Mouse (Mus musculus) C2C12 (cell line): ENCODE results near the gene Arid2. TPM values are rescaled to one million over a fixed set of nuclear protein-coding genes. Genes with fewer than 3 reads are reported as not detected.

Experiments
- H3K27me3 ChIP-seq: one replicate; pipeline ENCODE4 v1.6.1; 2011; ENCODE audit not compliant: control insufficient read depth, insufficient read depth, insufficient read length
- H3K36me3 ChIP-seq: one replicate; pipeline ENCODE4 v1.6.1; 2011; ENCODE audit not compliant: control insufficient read depth, insufficient read depth
- H3K4me3 ChIP-seq: one replicate; pipeline ENCODE4 v1.5.1; 2011; ENCODE audit warnings: mild to moderate bottlenecking, control low read depth; ENCODE audit not compliant: poor library complexity, insufficient read depth, severe bottlenecking
- H3K79me2 ChIP-seq: one replicate; pipeline ENCODE4 v1.6.1; 2011; ENCODE audit not compliant: control insufficient read depth, insufficient read depth
- H3K79me3 ChIP-seq: one replicate; pipeline ENCODE4 v1.6.1; 2011; ENCODE audit warnings: low read depth, control low read depth
- H3ac ChIP-seq: one replicate; pipeline ENCODE3; 2011; ENCODE audit warnings: low read depth; ENCODE audit not compliant: control insufficient read depth, insufficient read length
- CEBPB ChIP-seq: IDR thresholded peaks from one replicate; pipeline ENCODE4 v1.6.1; 2011; ENCODE audit warnings: low read depth, mild to moderate bottlenecking, control low read depth, moderate library complexity
- CTCF ChIP-seq: IDR thresholded peaks from one replicate; pipeline ENCODE4 v1.5.1; 2011; ENCODE audit not compliant: control insufficient read depth, insufficient read depth, insufficient read length
- FOSL1 ChIP-seq: IDR thresholded peaks from one replicate; pipeline ENCODE4 v1.8.0; 2011; ENCODE audit warnings: mild to moderate bottlenecking, low read length; ENCODE audit not compliant: poor library complexity, insufficient read depth, severe bottlenecking
- MAX ChIP-seq: IDR thresholded peaks from one replicate; pipeline ENCODE4 v1.6.1; 2011; ENCODE audit warnings: mild to moderate bottlenecking, control low read depth
- MYOD1 ChIP-seq: IDR thresholded peaks from one replicate; pipeline ENCODE4 v1.6.1; 2011; ENCODE audit warnings: low read depth; ENCODE audit not compliant: control insufficient read depth, insufficient read length
- MYOG ChIP-seq: IDR thresholded peaks from one replicate; pipeline ENCODE4 v1.6.1; 2011; ENCODE audit not compliant: control insufficient read depth, insufficient read length; ENCODE audit errors: extremely low read depth
- USF1 ChIP-seq: IDR thresholded peaks from one replicate; pipeline ENCODE4 v1.6.1; 2011; ENCODE audit warnings: low read depth, mild to moderate bottlenecking, control low read depth, moderate library complexity
- polyA plus RNA-seq: library from polyadenylated mRNA; unstranded; fragments of >200 nt; fragmentation: generic; extraction: Trizol; gene quantifications from one replicate; pipeline ENCODE4 v1.2.1, GENCODE M21; 2012; ENCODE audit warnings: missing spikeins

Arid2 gene
- polyA plus RNA-seq, 1 experiment = 10.6 TPM

DNA sequence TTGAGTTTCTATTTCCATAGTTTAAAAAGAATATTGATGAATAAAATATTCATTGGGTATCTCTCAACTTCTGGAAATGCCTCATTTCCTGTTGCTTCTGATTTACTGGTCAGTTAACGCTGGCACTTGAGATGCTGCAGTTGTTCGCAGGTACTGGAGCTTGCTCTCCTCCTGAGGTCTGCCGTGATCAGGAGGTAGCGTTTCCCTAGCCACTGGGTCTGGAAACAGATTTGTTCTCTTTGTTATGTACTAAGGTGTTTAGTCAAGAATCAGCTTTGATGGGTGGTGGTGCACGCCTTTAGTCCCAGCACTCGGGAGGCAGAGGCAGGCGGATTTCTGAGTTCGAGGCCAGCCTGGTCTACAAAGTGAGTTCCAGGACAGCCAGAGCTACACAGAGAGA, 54.8 kb downstream of the Arid2 start:
- TF ChIP-seq CEBPB (no peak), USF1 (no peak), MAX (no peak), FOSL1 (no peak), MYOD1 (no peak), CTCF (no peak), MYOG (no peak)
- Histone ChIP-seq H3K4me3 (no peak overlapping the region), H3K36me3 (no peaks in the 10 kb centered on the region), H3ac (no peak overlapping the region), H3K79me3 (peaks cover 74% of the 10 kb centered on the region), H3K27me3 (no peaks in the 10 kb centered on the region), H3K79me2 (peaks cover 100% of the 10 kb centered on the region)

DNA sequence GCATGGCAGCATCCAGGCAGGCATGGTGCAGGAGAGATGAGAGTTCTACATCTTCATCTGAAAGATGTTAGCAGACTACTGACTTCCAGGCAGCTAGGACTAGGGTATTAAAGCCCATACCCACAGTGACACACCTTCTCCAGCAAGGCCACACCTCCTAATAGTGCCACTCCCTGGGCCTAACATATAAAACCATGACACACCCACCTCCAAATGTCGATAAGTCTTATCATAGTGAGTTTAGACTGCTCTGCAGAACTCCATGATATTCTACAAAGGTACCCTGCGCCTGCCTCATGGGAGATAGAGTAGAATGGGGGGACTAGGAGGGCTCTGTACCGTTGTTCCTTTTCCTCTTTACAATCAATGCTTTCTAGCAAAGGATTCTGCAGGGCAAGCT, 55.6 kb downstream of the Arid2 start:
- Histone ChIP-seq H3K79me2 (peaks cover 100% of the 10 kb centered on the region), H3ac (no peak overlapping the region), H3K79me3 (peaks cover 73% of the 10 kb centered on the region), H3K4me3 (no peak overlapping the region), H3K27me3 (no peaks in the 10 kb centered on the region), H3K36me3 (no peaks in the 10 kb centered on the region)
- TF ChIP-seq CTCF (no peak), MAX (no peak), MYOG (no peak), MYOD1 (no peak), USF1 (no peak), CEBPB (no peak), FOSL1 (no peak)

DNA sequence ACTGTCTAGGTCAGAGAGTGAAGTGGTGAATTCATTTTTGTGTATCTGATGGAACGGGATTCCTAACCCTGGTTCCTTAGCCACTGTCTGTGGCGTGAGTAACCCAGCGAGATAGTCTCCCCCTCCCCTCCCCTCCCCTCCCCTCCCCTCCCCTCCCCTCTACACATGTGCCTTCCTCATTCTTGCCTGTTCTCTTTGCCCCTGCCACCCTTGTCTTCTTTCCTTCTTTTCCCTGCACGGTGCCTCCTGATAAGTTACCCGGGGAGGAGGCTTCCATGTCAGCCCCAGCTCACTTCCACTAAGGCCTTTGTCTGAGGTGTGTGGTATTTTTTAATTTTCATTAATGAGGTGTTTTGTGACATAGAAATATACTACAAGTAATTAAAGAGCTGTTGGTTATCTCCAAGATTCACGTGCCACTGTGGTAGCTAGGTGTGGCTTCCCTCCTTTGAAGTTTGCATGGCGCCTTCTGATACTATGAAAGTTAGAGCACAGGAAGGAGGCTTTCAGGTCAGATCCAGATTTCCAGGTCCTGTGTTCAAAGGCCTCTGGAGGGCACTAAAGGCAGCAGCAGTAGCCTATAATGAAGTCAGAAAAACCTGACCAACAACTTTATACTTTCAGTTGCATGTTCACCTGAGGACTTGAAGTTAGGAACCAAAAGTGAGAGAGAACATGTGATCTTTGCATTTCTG, 57.4 kb downstream of the Arid2 start:
- Histone ChIP-seq H3K79me3 (peaks cover 68% of the 10 kb centered on the region), H3ac (no peak overlapping the region), H3K27me3 (no peaks in the 10 kb centered on the region), H3K4me3 (no peak overlapping the region), H3K36me3 (peaks cover 11% of the 10 kb centered on the region), H3K79me2 (peaks cover 97% of the 10 kb centered on the region)
- TF ChIP-seq MAX = no peak
- TF ChIP-seq USF1 = no peak
- TF ChIP-seq FOSL1 = no peak
- TF ChIP-seq MYOG = no peak
- no peak for TF ChIP-seq CEBPB
- TF ChIP-seq CTCF = no peak
- no peak for TF ChIP-seq MYOD1

DNA sequence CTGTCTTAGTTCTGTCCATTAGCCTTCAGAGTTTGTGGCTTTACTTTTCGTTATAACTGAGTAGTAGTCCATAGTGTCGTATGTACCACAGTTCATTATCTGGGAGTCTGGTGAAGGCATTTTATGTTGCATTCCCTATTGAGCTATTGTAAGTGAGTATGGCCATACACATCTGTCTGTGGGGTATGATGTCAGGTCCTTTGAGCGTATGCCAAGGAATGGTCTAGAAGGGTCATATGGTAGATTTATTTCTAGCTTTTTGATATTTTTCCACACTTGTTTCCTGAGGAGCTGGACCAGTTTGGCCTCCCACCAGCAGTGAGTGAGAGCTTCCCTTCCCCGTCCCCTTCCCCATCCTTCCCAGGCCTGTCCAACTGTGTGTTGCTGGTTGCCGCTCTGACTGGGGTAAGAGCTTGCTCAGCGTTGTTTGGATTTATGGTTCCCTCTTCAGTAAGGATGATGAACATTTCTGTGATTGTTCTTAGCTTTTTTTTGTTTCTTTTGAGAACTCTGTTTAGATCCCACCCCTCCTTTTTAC, 58.1 kb downstream of the Arid2 start:
- Histone ChIP-seq H3ac (no peak overlapping the region), H3K27me3 (no peaks in the 10 kb centered on the region), H3K79me2 (peaks cover 90% of the 10 kb centered on the region), H3K4me3 (no peak overlapping the region), H3K36me3 (peaks cover 18% of the 10 kb centered on the region), H3K79me3 (peaks cover 63% of the 10 kb centered on the region)
- no peak for TF ChIP-seq MYOD1
- no peak for TF ChIP-seq CTCF
- no peak for TF ChIP-seq MAX
- TF ChIP-seq CEBPB = no peak
- no peak for TF ChIP-seq MYOG
- no peak for TF ChIP-seq USF1
- TF ChIP-seq FOSL1 = no peak

DNA sequence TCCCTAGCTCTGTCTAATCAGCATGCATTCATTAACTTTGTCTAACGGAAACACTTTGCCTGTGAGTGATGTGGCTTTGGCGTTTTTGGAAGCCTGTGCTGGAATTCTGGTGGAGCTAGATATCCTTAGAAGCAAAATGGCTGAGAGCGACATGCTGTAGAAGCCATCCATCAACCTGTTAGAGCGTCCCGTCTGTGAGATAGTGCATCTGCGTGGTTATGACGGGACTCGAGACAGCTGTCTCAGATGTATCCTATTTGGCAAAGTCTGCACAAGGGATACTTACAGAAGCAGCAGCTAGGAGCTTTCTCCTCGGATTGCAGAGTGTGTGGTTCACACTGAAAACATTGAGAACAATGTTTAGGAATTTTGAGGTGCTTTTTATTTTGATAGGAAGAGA, 64.1 kb downstream of the Arid2 start:
- Histone ChIP-seq H3K36me3 (peaks cover 64% of the 10 kb centered on the region), H3K4me3 (no peak overlapping the region), H3K79me2 (peaks cover 30% of the 10 kb centered on the region), H3ac (no peak overlapping the region), H3K27me3 (no peaks in the 10 kb centered on the region), H3K79me3 (peaks cover 21% of the 10 kb centered on the region)
- TF ChIP-seq USF1 (no peak), CEBPB (no peak), MYOD1 (no peak), MYOG (no peak), FOSL1 (no peak), CTCF (no peak), MAX (no peak)

DNA sequence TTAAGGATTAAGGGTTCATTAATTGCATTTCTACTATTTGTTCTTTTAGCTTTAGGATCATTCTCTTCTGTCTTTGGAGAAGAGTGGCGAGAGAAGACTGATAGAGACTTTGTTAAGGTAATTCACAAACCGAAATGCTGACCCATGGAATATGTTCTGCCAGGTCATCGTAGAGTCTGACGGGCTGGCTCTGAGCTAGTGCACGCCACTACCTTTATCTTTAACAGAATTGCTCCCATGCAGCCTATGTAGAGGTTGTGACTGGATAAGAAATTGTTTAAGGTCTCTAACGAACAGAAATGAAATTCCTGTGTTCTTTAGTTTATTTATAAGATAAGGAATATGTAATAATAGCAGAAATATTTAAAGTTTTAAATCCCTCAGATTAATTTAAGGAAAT, 71.6 kb downstream of the Arid2 start:
- TF ChIP-seq MAX (no peak), MYOD1 (no peak), FOSL1 (no peak), USF1 (no peak), MYOG (no peak), CEBPB (no peak), CTCF (no peak)
- Histone ChIP-seq H3K79me3 (no peaks in the 10 kb centered on the region), H3K36me3 (peaks cover 77% of the 10 kb centered on the region), H3K4me3 (no peak overlapping the region), H3K27me3 (no peaks in the 10 kb centered on the region), H3K79me2 (no peaks in the 10 kb centered on the region), H3ac (no peak overlapping the region)
